Mouse (Mus musculus) hindbrain, embryonic 13.5 days (tissue): ENCODE data around the gene Cdk1. TPM values are rescaled to one million over a fixed set of nuclear protein-coding genes. Genes with fewer than 3 reads are reported as not detected.

Experiments used
- ATAC-seq: fragments of 200-750 bp; cut with Nextera tagmentation; 2 replicates; pipeline ENCODE4 v1.8.0; 2017; ENCODE audit warnings: moderate TSS enrichment; ENCODE audit not compliant: low FRiP score
- H3K27ac ChIP-seq: fragments of 300-500 bp; sonication (generic); 2 replicates; pipeline ENCODE4 v1.5.1; 2015; ENCODE audit warnings: inconsistent platforms, mild to moderate bottlenecking, moderate library complexity
- H3K27me3 ChIP-seq: fragments of 300-500 bp; sonication (generic); 2 replicates; pipeline ENCODE4 v1.6.1; 2015; ENCODE audit warnings: mild to moderate bottlenecking, inconsistent platforms
- H3K36me3 ChIP-seq: fragments of 300-500 bp; sonication (generic); 2 replicates; pipeline ENCODE4 v1.6.1; 2015; ENCODE audit warnings: mild to moderate bottlenecking, inconsistent platforms
- H3K4me1 ChIP-seq: fragments of 300-500 bp; sonication (generic); replicated peaks from 2 replicates; pipeline ENCODE4 v1.6.1; 2015; ENCODE audit warnings: inconsistent platforms
- H3K4me2 ChIP-seq: fragments of 300-500 bp; sonication (generic); 2 replicates; pipeline ENCODE4 v1.6.1; 2015; ENCODE audit warnings: inconsistent platforms, mild to moderate bottlenecking, moderate library complexity
- H3K4me3 ChIP-seq: fragments of 300-500 bp; sonication (generic); 2 replicates; pipeline ENCODE4 v1.5.1; 2015; ENCODE audit warnings: mild to moderate bottlenecking, inconsistent platforms
- H3K9ac ChIP-seq: fragments of 300-500 bp; sonication (generic); 2 replicates; pipeline ENCODE4 v1.6.1; 2015; ENCODE audit warnings: mild to moderate bottlenecking, inconsistent platforms
- H3K9me3 ChIP-seq: fragments of 300-500 bp; sonication (generic); 2 replicates; pipeline ENCODE4 v1.6.1; 2016; ENCODE audit warnings: inconsistent platforms
- WGBS: fragments of 180-500 bp; shearing (Covaris S2); methylation state at CpG from one replicate; pipeline ENCODE4 v1.1.7; 2015; 5-methylcytosine and 5-hydroxymethylcytosine counted together
- polyA plus RNA-seq: library from polyadenylated mRNA; unstranded; fragments of >200 nt; fragmentation: Nextera tagmentation; extraction: Ambion mirVana; gene quantifications from 2 replicates; pipeline ENCODE4 v1.2.1, GENCODE M21; 2015

The Cdk1 gene
- polyA plus RNA-seq, 1 experiment from 2014 or later, result 113 TPM

DNA sequence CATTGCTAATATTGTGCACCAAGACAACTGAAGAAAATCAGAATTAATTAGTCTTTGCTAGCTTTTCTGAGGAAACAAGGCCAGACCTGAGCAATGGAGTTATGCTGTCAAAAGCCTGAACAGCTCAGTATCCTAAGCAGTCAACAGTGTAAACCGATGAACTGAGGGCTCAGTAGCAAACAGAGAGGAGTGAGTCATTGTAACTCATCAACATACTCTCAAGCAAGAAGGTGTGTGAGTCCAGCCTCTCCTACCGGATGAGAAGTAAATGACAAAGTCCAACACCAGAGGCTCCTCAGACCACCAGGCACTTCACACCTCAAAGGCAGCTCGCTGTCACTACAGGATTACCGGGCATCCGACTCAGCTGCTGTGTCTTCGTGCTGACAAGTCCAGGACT is 12.7 kb downstream of the Cdk1 start:
- H3K4me2 ChIP-seq, result no peak overlapping the region
- H3K9ac ChIP-seq, result no peak overlapping the region
- no peaks in the 10 kb centered on the region for H3K9me3 ChIP-seq
- peaks cover 12% of the 10 kb centered on the region; the same call in 1 of the 2 replicates for H3K36me3 ChIP-seq
- H3K4me3 ChIP-seq, result no peak overlapping the region
- no peaks in the 10 kb centered on the region for H3K27me3 ChIP-seq
- H3K4me1 ChIP-seq, result peaks cover 6% of the 10 kb centered on the region; the same call in 1 of the 2 replicates
- no peak for ATAC-seq
- H3K27ac ChIP-seq, result no peak overlapping the region
- 94% methylated on average over 6 of the region's 6 CpGs for WGBS

DNA sequence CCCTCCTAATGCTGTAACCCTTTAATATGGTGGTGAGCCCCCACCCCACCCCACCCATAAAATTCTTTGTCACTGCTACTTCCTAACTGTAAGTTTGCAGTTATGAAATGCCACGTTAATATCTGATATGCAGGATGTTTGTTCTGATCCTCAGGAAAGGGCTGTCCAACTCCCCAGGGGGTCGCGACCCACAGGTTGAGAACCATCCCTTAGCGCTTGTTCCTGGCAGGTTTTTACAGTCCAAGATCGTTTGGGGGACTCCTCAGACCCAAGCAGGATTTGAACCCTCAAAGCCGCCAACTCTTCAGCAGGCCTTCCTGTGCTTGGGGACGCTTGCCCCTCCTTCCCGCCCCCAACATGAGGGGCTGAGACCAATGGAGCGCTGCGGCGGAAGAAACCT is 16.5 kb downstream of the Cdk1 start:
- H3K4me2 ChIP-seq, result no peak overlapping the region
- no peak for ATAC-seq
- no peaks in the 10 kb centered on the region for H3K27me3 ChIP-seq
- H3K4me1 ChIP-seq, result peaks cover 11% of the 10 kb centered on the region; the same call in 1 of the 2 replicates
- WGBS, result 91% methylated on average over 11 of the region's 11 CpGs
- no peak overlapping the region for H3K9ac ChIP-seq
- H3K36me3 ChIP-seq, result peaks cover 5% of the 10 kb centered on the region; the same call in 1 of the 2 replicates
- H3K9me3 ChIP-seq, result no peaks in the 10 kb centered on the region
- no peak overlapping the region for H3K4me3 ChIP-seq
- H3K27ac ChIP-seq, result no peak overlapping the region

DNA sequence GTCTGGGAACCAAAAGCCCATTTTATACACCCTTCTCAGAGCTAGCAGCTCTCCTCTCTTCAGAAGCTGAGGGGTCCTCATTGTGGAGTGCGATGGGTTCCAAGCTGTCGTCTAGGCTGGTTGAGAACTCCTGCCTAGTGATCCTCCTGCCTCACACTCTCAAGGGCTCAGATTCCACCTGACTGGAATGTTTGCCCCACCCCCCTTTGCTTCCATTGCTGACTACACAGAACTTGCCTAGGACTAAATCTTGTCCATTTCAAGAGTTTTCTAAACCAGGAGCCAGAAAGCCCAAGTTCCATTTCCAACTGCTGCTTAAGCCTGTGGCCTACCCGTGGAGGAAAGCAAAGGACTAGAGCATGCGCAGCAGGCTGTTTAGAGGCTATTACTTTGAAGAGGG is 17.1 kb downstream of the Cdk1 start:
- Histone ChIP-seq H3K9me3 (no peaks in the 10 kb centered on the region), H3K27ac (peak overlapping the region; percentile 45), H3K4me3 (no peak overlapping the region), H3K4me1 (peaks cover 11% of the 10 kb centered on the region; the same call in 1 of the 2 replicates), H3K9ac (no peak overlapping the region), H3K4me2 (no peak overlapping the region), H3K27me3 (no peaks in the 10 kb centered on the region), H3K36me3 (peaks cover 5% of the 10 kb centered on the region; the same call in 1 of the 2 replicates)
- WGBS, result 80% methylated on average over 4 of the region's 4 CpGs
- ATAC-seq, result no peak

DNA sequence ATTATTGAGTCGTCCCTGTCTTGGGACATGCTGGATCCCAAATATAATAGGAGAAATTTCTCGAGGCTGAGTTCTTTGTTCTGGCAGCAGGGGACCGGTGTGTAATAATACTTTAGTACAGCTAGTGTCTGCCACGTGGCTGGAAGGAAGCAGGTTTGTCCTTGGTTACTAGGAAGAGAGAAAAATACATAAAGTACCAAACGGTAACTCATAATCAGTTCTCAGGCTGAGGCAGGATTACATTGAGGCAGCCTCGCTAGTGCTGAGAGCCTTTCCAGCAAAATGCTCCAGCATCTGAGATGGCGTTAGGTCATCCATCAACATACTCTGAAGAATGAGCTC is 17.6 kb downstream of the Cdk1 start:
- 45% methylated on average over 7 of the region's 7 CpGs for WGBS
- Histone ChIP-seq H3K4me1 (peaks cover 11% of the 10 kb centered on the region; the same call in 1 of the 2 replicates), H3K9me3 (no peaks in the 10 kb centered on the region), H3K27me3 (no peaks in the 10 kb centered on the region), H3K27ac (peak overlapping the region; percentile 45), H3K4me3 (no peak overlapping the region), H3K36me3 (peaks cover 5% of the 10 kb centered on the region; the same call in 1 of the 2 replicates), H3K9ac (no peak overlapping the region), H3K4me2 (no peak overlapping the region)
- 0 out of 2 replicates have a peak, but pooled peaks have one; percentile 32 for ATAC-seq

DNA sequence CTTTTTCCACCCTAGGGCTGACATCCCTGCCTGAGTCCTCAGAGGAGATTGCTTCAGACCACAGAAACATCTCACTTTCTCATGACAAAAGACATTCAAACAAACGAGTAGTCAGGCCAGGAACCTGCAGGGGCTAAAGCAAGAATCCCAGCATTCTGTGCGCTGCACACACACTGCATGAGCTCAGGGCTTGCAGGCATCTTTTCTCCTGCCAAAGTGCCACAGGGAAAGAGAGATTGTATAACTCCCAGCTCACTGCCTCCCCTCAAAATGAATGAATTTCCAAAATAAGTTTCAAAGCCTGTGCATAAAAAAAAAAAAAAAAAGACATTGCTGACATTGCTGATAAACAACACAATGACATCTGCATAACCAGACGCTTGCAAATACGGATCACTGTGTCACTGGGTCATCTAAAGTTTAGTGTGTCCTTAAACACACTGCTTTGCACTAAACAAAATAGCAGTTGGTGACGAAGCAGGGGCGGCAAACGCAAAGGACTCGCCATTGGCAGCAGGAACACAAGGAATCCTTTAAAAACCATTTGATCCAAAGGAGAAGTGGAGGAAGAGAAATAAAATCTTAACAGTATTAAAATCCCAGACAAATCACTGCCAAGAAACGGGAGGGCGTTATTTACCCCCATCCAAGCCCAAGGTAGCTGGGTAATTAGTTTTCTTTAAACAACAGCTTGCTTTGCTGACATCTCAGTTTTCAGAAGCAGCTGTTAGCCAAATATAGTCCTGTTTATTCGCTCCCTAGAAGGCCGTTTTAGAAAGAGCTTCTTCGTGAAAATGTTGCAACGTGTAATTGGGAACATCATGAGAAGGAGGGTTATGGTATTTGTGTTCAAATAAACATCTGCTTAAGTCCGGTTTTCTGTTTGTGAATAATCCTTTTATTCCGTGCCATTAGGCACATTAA is 18.2 kb downstream of the Cdk1 start:
- ATAC-seq, result no peak
- 65% methylated on average over 16 of the region's 16 CpGs for WGBS
- Histone ChIP-seq H3K36me3 (peaks cover 5% of the 10 kb centered on the region; the same call in 1 of the 2 replicates), H3K4me1 (peaks cover 11% of the 10 kb centered on the region; the same call in 1 of the 2 replicates), H3K4me2 (no peak overlapping the region), H3K9ac (no peak overlapping the region), H3K9me3 (no peaks in the 10 kb centered on the region), H3K27ac (peak overlapping the region; percentile 45; the same call in 1 of the 2 replicates), H3K27me3 (no peaks in the 10 kb centered on the region), H3K4me3 (no peak overlapping the region)

DNA sequence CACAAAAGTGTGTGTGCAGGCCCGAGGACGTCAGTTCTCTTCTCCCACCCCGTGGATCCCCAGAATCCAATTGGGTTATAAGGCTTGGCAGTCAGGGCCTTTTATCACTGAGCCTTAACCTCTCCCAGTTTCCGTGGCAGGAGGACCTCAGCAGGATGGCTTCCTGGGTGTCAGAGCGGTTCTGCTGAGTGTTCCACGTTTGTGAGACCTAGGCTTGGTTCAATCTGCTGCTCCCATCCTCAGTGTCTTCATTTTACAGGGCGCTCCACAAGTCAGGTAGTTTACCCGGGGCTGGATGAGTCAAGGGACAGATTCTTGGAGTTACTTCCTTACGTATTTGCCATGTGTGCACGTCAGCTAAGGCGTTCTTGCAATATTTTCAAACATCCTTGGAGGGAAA is 19.5 kb downstream of the Cdk1 start:
- 0 out of 2 replicates have a peak, but pooled peaks cover 5% of the 10 kb centered on the region for H3K36me3 ChIP-seq
- H3K4me2 ChIP-seq, result no peak overlapping the region
- 87% methylated on average over 11 of the region's 11 CpGs for WGBS
- H3K9me3 ChIP-seq, result no peaks in the 10 kb centered on the region
- H3K27me3 ChIP-seq, result no peaks in the 10 kb centered on the region
- H3K9ac ChIP-seq, result no peak overlapping the region
- no peak overlapping the region for H3K27ac ChIP-seq
- no peak overlapping the region for H3K4me3 ChIP-seq
- peaks cover 18% of the 10 kb centered on the region; the same call in 1 of the 2 replicates for H3K4me1 ChIP-seq
- ATAC-seq, result no peak

DNA sequence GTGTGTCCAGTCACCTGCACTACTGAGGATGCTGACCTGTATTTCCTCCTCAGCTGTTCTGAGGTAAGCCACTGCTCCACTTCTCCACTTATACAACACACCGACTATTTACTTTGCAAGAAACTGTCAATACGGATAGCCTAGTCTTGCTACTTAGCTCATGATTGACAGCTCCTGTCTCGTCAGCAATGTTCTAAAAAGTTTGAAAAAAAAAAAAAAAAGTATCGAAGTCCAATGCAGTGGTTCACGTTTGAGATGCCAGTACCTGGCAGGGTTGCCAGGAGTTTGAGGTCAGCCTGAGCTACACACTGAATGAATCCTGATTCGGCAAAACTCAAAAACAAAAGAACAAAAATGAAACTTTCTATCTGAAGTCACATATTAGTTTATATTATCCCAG is 21.5 kb downstream of the Cdk1 start:
- WGBS, result 94% methylated on average over 6 of the region's 6 CpGs
- no peak for ATAC-seq
- Histone ChIP-seq H3K27me3 (no peaks in the 10 kb centered on the region), H3K9ac (no peak overlapping the region), H3K4me1 (peaks cover 18% of the 10 kb centered on the region; the same call in 1 of the 2 replicates), H3K36me3 (no peaks in the 10 kb centered on the region), H3K4me3 (no peak overlapping the region), H3K4me2 (no peak overlapping the region), H3K9me3 (no peaks in the 10 kb centered on the region), H3K27ac (no peak overlapping the region)

DNA sequence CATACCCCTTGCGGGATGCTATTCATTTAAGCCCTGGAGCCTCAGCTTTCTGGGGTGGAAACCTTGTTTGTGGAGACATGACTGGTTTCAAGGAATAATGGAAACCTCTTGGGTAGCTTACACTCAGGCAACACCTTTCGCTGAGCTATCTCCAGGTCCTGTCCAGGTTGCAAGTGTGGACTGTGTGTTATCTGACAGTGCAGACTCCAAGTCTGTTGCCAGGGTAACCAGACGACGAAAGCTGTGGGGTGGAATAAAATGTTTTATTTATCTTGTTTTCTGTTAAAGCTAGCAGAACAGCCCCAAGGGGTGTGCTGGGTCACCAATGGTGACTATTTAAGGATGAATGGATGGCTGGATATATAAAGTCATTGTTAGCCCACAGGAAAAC is 24.1 kb downstream of the Cdk1 start:
- 59% methylated on average over 4 of the region's 4 CpGs for WGBS
- 0 out of 2 replicates have a peak overlapping the region, but pooled peaks have one; percentile 12 for H3K27ac ChIP-seq
- H3K4me2 ChIP-seq, result no peak overlapping the region

DNA sequence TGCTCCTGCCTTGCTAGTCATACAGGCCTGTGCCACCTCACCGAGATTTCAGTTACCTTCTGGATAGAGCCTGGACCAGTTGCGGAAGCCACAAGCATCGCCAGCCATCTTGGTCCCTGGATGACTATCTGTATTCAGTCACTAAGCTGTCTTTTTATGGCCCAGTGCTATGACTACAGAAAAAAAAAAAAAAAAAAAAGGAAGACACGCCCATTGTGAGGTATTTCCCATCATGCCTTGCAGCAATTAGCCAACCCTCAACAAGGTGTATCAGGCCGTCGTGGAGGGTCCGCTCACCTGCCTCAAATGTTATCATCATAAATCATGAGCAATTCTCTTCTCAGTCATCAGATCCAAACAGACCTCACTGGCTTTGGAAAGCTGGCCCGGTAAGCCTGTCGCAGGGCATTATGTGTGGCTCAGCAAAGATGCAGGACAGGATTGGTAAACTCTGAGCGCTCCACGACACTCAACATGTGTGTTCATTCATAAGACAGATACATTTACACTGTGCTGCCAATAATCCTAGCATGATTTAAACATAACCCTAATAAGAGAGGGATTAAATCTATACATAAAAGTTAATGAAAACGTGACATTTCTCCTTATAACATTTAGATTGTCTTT is 24.6 kb downstream of the Cdk1 start:
- no peak overlapping the region for H3K4me3 ChIP-seq
- peaks cover 7% of the 10 kb centered on the region; the same call in 1 of the 2 replicates for H3K4me1 ChIP-seq
- no peaks in the 10 kb centered on the region for H3K27me3 ChIP-seq
- no peak overlapping the region for H3K9ac ChIP-seq
- H3K4me2 ChIP-seq, result no peak overlapping the region
- H3K27ac ChIP-seq, result 0 out of 2 replicates have a peak overlapping the region, but pooled peaks have one; percentile 12
- no peaks in the 10 kb centered on the region for H3K9me3 ChIP-seq
- no peak for ATAC-seq
- WGBS, result 88% methylated on average over 12 of the region's 12 CpGs
- H3K36me3 ChIP-seq, result no peaks in the 10 kb centered on the region

More for the DNA sequence above, 24.1 kb downstream of the Cdk1 start:
- Histone ChIP-seq H3K4me3 (no peak overlapping the region), H3K4me1 (peaks cover 7% of the 10 kb centered on the region; the same call in 1 of the 2 replicates), H3K9ac (no peak overlapping the region), H3K27me3 (no peaks in the 10 kb centered on the region), H3K9me3 (no peaks in the 10 kb centered on the region), H3K36me3 (no peaks in the 10 kb centered on the region)
- peak; percentile 59 for ATAC-seq

DNA sequence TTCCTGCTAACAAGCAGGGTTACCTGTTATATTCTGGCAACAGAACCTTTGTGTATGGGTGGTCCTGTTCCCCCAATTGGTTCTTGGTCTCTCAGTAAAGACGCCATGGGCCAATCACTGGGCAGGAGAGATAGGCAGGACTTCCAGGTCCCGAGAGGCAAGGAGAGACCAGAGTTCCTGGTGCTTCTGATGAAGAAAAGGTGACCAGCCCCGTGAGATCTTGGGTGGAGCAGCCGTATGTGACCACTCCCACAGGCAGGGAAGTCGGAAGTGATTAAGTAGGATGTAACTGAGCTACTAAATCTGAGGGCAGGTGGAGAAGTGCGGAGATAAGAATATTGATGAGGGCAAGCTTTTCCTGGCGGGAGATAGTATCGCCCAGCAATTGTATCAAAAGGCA is 25.4 kb downstream of the Cdk1 start:
- no peak overlapping the region for H3K4me2 ChIP-seq
- H3K27ac ChIP-seq, result no peak overlapping the region
- no peaks in the 10 kb centered on the region for H3K36me3 ChIP-seq
- H3K4me3 ChIP-seq, result no peak overlapping the region
- 70% methylated on average over 8 of the region's 8 CpGs for WGBS
- ATAC-seq, result no peak
- no peak overlapping the region for H3K9ac ChIP-seq
- H3K9me3 ChIP-seq, result no peaks in the 10 kb centered on the region
- peaks cover 7% of the 10 kb centered on the region; the same call in 1 of the 2 replicates for H3K4me1 ChIP-seq
- H3K27me3 ChIP-seq, result no peaks in the 10 kb centered on the region

DNA sequence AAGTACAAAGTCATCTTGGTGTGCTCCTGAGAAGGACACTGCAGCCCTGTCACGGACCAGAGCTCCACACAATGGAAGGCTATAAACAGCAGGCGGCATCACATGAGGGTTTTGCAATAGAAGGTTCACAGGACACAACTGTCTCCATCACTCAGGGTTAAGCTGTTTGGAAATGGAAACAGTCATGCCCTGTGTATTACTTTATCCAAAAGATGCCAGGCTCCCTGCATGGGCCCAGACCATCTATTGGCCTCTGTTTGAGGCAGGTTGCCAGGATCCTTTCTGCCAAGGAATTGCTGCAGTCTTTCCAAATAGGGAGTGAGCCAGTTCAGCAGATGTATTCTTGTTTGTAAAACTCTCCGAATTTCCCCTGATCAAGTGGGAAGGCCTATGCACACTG is 26.3 kb downstream of the Cdk1 start:
- H3K4me1 ChIP-seq, result peaks cover 7% of the 10 kb centered on the region
- ATAC-seq, result no peak
- no peak overlapping the region for H3K27ac ChIP-seq
- H3K36me3 ChIP-seq, result no peaks in the 10 kb centered on the region
- 87% methylated on average over 3 of the region's 3 CpGs for WGBS
- no peak overlapping the region for H3K4me2 ChIP-seq
- no peaks in the 10 kb centered on the region for H3K27me3 ChIP-seq
- H3K4me3 ChIP-seq, result no peak overlapping the region
- no peaks in the 10 kb centered on the region for H3K9me3 ChIP-seq
- H3K9ac ChIP-seq, result no peak overlapping the region

DNA sequence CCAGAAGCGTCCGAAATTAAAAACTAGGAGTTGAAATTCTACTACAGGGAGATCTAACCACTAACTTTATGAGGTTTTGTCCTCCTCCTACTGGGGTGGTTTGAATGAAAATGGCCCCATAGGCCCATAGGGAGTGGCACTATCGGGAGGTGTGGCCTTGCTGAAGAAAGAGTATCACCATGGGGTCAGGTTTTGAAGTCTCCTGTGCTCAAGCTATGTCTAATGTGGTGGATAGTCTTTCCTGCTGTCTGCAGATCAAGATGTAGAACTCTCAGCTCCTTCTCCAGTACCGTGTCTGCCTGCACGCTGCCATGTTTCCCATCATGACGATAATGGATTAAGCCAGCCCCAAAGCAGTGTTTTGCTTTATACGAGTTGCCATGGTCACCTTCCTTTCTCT is 27.9 kb downstream of the Cdk1 start:
- no peak for ATAC-seq
- no peak overlapping the region for H3K27ac ChIP-seq
- 84% methylated on average over 7 of the region's 7 CpGs for WGBS

More for the DNA sequence above, 27.9 kb downstream of the Cdk1 start:
- peaks cover 7% of the 10 kb centered on the region for H3K4me1 ChIP-seq
- H3K9ac ChIP-seq, result no peak overlapping the region
- no peak overlapping the region for H3K4me2 ChIP-seq
- no peak overlapping the region for H3K4me3 ChIP-seq
- no peaks in the 10 kb centered on the region for H3K9me3 ChIP-seq
- H3K36me3 ChIP-seq, result no peaks in the 10 kb centered on the region
- no peaks in the 10 kb centered on the region for H3K27me3 ChIP-seq
